Mouse (Mus musculus) brain, embryonic 14.5 days (tissue): ENCODE measurements around the gene Ttc8.

Experiments used
- CTCF ChIP-seq: fragments of 200-500 bp; IDR thresholded peaks from 2 replicates; pipeline ENCODE4 v1.5.1; 2012; ENCODE audit warnings: inconsistent platforms, mild to moderate bottlenecking, moderate library complexity, borderline replicate concordance; ENCODE audit not compliant: insufficient read depth, insufficient read length; ENCODE audit errors: extremely low read depth
- POLR2A ChIP-seq: fragments of 200-500 bp; IDR thresholded peaks from 2 replicates; pipeline ENCODE4 v1.6.1; 2012; ENCODE audit warnings: mild to moderate bottlenecking, inconsistent platforms, borderline replicate concordance; ENCODE audit not compliant: poor library complexity, insufficient read depth, insufficient read length, severe bottlenecking; ENCODE audit errors: extremely low read depth

DNA sequence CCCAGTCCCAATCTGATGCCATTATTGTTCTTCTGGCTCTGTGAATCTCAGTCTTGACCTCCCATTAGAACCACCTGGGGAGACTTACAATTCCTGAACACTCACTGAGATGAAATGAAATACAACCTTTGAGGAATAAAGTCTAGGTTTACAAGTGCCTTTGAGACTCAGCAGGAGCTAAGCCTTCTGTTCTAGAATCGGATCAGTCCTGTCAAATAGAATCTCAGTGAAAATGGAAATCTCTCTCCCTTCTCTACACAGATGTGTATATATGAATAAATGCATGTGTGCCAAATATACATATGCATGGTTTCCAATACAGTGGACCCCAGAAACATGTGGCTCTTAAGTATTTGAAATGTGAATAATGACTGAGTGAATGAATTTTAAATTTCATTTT, 41.7 kb upstream of the Ttc8 start:
- no peak for TF ChIP-seq CTCF
- no peak for TF ChIP-seq POLR2A
